Mouse (Mus musculus) heart, embryonic 15.5 days (tissue): Measurements from ENCODE around the gene Gnpda2. TPM values are rescaled to one million over a fixed set of nuclear protein-coding genes. Genes with fewer than 3 reads are reported as not detected.

Source experiments
- ATAC-seq: fragments of 200-750 bp; cut with Nextera tagmentation; replicated peaks from 2 replicates; pipeline ENCODE4 v1.8.0; 2017; ENCODE audit warnings: low read depth, moderate TSS enrichment; ENCODE audit not compliant: insufficient number of reproducible peaks, insufficient read depth, low FRiP score
- H3K27ac ChIP-seq: fragments of 300-500 bp; sonication (generic); 2 replicates; pipeline ENCODE4 v1.5.1; 2015; ENCODE audit warnings: mild to moderate bottlenecking, inconsistent platforms
- H3K27me3 ChIP-seq: fragments of 300-500 bp; sonication (generic); 2 replicates; pipeline ENCODE4 v1.6.1; 2015; ENCODE audit warnings: inconsistent platforms
- H3K36me3 ChIP-seq: fragments of 300-500 bp; sonication (generic); 2 replicates; pipeline ENCODE4 v1.6.1; 2015; ENCODE audit warnings: mild to moderate bottlenecking, inconsistent platforms
- H3K4me1 ChIP-seq: fragments of 300-500 bp; sonication (generic); replicated peaks from 2 replicates; pipeline ENCODE4 v1.6.1; 2015; ENCODE audit warnings: inconsistent platforms
- H3K4me2 ChIP-seq: fragments of 300-500 bp; sonication (generic); 2 replicates; pipeline ENCODE4 v1.6.1; 2015; ENCODE audit warnings: inconsistent platforms, mild to moderate bottlenecking, moderate library complexity
- H3K4me3 ChIP-seq: fragments of 300-500 bp; sonication (generic); 2 replicates; pipeline ENCODE4 v1.5.1; 2015; ENCODE audit warnings: mild to moderate bottlenecking, inconsistent platforms
- H3K9ac ChIP-seq: fragments of 300-500 bp; sonication (generic); 2 replicates; pipeline ENCODE4 v1.6.1; 2015; ENCODE audit warnings: mild to moderate bottlenecking, inconsistent platforms
- H3K9me3 ChIP-seq: fragments of 300-500 bp; sonication (generic); replicated peaks from 2 replicates; pipeline ENCODE4 v1.6.1; 2016; ENCODE audit warnings: inconsistent platforms
- WGBS: fragments of 180-500 bp; shearing (Covaris S2); methylation state at CpG from one replicate; pipeline ENCODE4 v1.1.7; 2015; ENCODE audit warnings: mixed read lengths; 5-methylcytosine and 5-hydroxymethylcytosine counted together
- polyA plus RNA-seq: library from polyadenylated mRNA; unstranded; fragments of >200 nt; fragmentation: Nextera tagmentation; extraction: Ambion mirVana; gene quantifications from 2 replicates; pipeline ENCODE4 v1.2.1, GENCODE M21; 2015

Gnpda2 gene
- 32.7 and 34.6 TPM in 2 replicates for polyA plus RNA-seq

DNA sequence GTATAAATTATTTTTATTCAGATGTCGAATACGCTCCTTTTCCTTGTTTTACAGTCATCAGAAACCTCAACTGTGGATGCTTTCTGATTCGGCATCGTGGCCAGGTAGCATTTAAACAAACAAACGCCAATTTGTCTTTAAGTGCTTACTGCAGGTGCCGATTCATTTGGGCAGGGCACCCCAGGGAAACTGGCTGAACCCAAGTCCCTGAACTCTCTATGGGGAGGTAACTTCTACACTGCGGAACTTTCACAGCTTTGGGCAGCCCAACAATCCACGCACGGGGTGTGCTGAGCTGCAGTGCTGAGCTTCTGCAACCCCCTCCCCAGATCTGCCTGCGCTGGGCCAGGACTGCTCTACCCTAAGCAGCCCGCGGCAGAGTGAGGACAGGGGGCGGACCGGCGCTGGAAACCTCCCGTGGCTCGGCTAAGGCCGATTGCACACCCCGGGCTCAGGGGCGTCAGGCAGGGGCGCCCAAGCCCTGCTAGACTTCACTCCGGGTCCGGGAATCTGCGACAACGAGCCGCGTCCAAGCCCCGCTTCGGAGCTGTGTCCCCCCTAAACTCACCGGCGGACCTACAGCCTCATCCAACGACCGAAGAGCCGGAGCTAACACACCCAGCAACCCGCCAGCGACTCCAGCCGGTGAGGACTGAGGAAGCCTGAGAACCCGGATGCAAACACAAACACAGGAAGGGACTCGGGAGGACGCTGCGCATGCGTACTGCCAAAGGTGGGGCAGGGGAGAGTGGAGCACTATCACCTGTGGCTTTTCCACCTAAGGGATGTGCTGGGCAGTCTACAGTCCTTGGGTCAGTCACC is at the start of gene Gnpda2:
TSS of gene Gnpda2 (minus strand) at position 701 of the 822 bp plus-strand sequence.
- Histone ChIP-seq H3K27me3 (no peaks in the 10 kb centered on the region), H3K27ac (peak within 1 kb of the TSS; percentile 73), H3K4me3 (peak within 1 kb of the TSS; percentile 71), H3K4me2 (peak within 1 kb of the TSS; percentile 76), H3K36me3 (peaks cover 7% of the 10 kb centered on the region; the same call in 1 of the 2 replicates), H3K9me3 (no peaks in the 10 kb centered on the region), H3K9ac (peak within 1 kb of the TSS; percentile 83), H3K4me1 (peaks cover 9% of the 10 kb centered on the region; the same call in 1 of the 2 replicates)
- WGBS: 3% methylated on average over 42 of the region's 42 CpGs
- ATAC-seq: peak; percentile 94

DNA sequence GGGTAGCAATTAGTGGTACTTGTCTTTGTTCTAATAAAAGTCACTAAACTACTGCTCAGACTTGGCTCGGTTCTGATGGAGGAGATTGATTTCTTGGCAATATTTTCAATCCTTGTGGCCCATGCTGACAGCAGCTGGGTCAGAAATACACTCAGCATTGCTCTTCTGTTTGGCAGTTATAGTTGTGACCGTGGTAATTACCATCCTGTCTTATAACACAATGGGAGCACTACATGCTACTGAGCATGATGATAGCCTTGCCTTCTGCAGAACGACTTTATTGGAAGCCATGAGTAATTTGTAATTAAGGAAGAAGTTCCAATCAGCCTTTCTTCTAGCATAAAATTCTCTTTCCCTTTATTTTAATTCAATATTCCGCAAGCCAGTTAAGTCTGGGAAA is 42.6 kb upstream of the Gnpda2 start:
- ATAC-seq: no peak
- Histone ChIP-seq H3K27me3 (no peaks in the 10 kb centered on the region), H3K36me3 (no peaks in the 10 kb centered on the region), H3K9ac (no peak overlapping the region), H3K4me2 (no peak overlapping the region), H3K9me3 (no peaks in the 10 kb centered on the region), H3K4me3 (no peak overlapping the region), H3K27ac (no peak overlapping the region), H3K4me1 (no peaks in the 10 kb centered on the region)
- whole genome bisulfite sequencing: 73% methylated on average over 4 of the region's 4 CpGs

DNA sequence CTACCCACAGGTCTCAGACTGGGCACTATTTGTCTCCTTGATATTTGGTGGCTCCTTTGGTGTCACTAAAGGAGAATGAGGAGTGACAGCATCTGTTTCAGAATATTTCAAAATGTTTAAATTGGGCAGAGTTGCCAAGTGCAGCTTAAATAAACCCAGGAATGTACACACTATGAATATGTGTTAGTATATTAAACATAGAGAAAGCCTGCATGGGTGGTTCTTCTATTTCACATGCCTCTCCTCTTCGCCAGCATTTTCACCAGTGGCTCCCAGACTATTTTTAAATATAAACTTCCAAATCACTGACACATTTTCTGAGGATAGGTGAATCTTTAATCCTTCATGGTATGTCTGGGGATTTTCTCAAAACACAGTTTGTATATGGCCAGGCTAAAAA is 28.8 kb upstream of the Gnpda2 start:
- no peak overlapping the region for H3K4me2 ChIP-seq
- 82% methylated on average over 1 of the region's 1 CpGs for WGBS
- H3K27me3 ChIP-seq: no peaks in the 10 kb centered on the region
- no peak overlapping the region for H3K9ac ChIP-seq
- H3K4me1 ChIP-seq: no peaks in the 10 kb centered on the region
- H3K36me3 ChIP-seq: no peaks in the 10 kb centered on the region
- H3K9me3 ChIP-seq: no peaks in the 10 kb centered on the region
- H3K27ac ChIP-seq: no peak overlapping the region
- no peak overlapping the region for H3K4me3 ChIP-seq
- ATAC-seq: no peak

DNA sequence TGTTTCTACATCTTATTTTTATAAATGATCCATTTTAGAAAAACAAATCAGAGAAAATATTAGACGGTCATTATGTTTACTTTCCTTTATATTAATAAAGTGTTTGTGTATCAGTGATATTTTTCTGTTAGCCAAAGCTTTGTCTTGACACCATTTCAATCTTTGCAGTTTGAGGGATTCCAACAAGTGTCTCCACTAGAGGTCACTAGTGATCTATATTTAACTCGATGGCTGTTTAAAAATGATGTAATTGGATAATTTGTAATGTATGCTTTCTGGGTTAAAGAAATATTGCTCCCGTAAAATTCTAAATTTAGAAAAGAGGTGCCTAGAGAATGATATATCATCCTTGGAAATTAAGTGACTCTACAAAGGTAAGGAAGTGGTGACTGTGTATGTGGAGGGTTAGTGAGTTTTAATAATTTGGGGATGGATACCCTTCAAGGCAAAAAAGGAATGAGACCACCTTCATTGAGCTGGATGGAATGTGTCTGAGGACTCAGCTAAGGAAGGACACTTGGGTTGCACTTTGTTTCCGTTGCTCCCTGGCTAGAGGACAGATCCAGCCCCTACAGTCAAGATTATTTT is 21.2 kb upstream of the Gnpda2 start:
- Histone ChIP-seq H3K36me3 (no peaks in the 10 kb centered on the region), H3K9ac (no peak overlapping the region), H3K27ac (no peak overlapping the region), H3K4me3 (no peak overlapping the region), H3K4me1 (no peaks in the 10 kb centered on the region), H3K4me2 (no peak overlapping the region), H3K27me3 (no peaks in the 10 kb centered on the region), H3K9me3 (no peaks in the 10 kb centered on the region)
- WGBS: 20% methylated on average over 4 of the region's 4 CpGs
- no peak for ATAC-seq

DNA sequence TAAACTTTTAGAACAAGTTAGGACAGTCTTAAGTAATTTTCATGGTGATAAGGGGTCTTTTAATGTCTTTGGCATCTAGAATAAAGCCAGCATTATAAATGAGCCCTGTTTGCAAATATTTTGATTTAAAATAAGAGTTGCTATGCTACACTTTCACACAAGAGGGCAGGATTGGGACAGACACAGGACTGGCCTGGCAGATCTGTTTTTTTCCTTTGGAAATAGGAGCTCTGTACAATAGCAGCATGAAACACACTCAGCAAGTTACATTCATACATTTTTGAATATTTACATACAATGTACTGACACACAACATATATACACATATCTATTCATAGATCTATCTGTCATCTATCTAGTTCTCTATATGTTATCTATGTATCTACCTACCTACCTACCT is 8.9 kb upstream of the Gnpda2 start:
- Histone ChIP-seq H3K4me3 (no peak overlapping the region), H3K4me1 (no peaks in the 10 kb centered on the region), H3K9me3 (no peaks in the 10 kb centered on the region), H3K9ac (no peak overlapping the region), H3K27ac (no peak overlapping the region), H3K27me3 (no peaks in the 10 kb centered on the region), H3K4me2 (no peak overlapping the region), H3K36me3 (no peaks in the 10 kb centered on the region)
- ATAC-seq: no peak

DNA sequence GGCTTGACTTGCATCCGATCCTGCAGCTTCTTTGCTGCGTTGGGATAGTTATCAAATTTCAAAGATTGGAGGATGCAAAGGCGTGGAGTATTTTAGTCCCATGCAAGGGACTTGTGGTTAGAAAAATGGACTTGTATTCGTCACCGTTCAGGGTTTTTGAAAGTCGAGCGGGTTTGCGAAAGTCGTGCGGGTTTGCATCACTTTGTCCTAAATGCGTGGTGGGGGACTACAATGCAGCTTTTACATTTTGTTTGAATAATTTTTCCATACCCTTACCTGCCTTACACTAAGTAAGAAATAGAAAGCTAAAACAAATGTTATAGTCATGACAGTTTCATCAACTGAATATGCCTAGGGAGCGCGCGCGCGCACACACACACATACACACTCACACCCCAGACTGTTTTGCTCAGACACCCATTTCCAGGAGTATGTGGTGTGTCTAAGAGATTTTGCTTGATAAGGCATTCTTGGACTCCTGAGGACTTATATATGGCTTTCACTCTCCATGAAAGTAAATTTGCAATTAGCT is 34.7 kb downstream of the Gnpda2 start:
- 8% methylated on average over 16 of the region's 16 CpGs for WGBS
- Histone ChIP-seq H3K4me3 (peak overlapping the region; percentile 97), H3K27me3 (no peaks in the 10 kb centered on the region), H3K27ac (peak overlapping the region; percentile 91), H3K36me3 (peaks cover 23% of the 10 kb centered on the region), H3K4me2 (peak overlapping the region; percentile 74), H3K4me1 (peaks cover 7% of the 10 kb centered on the region; the same call in 1 of the 2 replicates), H3K9me3 (no peaks in the 10 kb centered on the region), H3K9ac (peak overlapping the region; percentile 96)
- no peak for ATAC-seq

DNA sequence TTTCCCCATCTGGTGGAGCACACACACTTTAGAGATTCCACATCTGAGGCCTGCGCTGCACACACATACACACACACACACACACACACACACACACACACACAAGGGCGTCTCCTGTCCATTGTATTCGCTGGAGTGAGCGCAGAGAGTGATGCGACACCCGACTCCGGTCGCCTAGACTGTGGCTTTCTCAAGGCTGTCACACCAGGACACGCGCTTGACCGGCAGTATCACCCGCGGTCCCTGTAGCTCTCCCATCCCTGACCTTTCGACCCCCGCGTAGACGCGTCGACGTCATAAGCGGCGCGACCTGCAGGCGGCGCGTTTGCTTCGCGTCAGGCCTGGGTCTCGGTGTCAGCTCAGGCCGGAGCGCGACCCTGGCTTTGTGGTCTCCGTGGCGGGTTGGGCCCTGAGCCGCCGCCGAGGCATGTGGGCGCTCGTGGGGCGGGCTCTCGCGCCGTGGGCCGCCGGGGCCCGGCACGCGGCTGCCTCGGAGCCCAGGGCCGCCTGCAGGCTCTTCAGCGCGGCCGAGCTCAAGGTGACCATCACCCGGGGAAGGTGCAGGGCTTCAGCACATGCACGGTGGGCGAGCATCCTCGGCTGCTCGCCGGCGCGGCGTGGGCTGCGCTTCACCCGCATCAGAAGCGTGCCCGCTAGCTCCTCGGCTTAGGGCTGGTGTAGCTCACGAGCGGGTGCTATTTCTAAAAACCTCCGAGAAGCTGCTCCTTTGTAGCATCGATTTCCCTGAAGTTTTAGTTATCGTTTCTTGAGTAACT is 35.3 kb downstream of the Gnpda2 start, which contains the start of gene Guf1:
TSS of gene Guf1 (plus strand) at position 296 of the 776 bp plus-strand sequence.
- Histone ChIP-seq H3K27me3 (no peaks in the 10 kb centered on the region), H3K9me3 (no peaks in the 10 kb centered on the region), H3K27ac (peak within 1 kb of the TSS; percentile 91), H3K4me2 (peak within 1 kb of the TSS; percentile 74), H3K36me3 (peaks cover 20% of the 10 kb centered on the region), H3K4me3 (peak within 1 kb of the TSS; percentile 97), H3K9ac (peak within 1 kb of the TSS; percentile 96), H3K4me1 (peaks cover 7% of the 10 kb centered on the region; the same call in 1 of the 2 replicates)
- peak; percentile 91 for ATAC-seq
- WGBS: under 1% methylated on average over 72 of the region's 72 CpGs

DNA sequence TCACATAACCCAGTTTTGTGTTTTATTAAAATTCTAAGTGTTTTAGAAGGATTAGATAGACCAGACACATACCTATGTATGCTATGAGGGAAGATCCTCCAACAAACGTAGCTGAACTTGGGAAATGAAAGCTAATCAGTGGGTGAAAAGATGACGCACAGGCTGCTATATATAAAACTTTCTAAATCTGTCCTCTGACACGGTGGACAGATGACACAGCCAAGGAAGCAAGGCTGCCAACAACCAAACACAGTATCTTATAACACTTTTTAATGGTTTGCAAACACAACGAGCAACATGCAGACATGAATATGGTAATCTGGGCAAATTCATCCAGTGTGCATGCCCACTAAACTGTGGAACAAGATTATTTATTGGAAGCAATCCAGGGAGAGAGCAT is 49.7 kb downstream of the Gnpda2 start, which contains the start of gene Yipf7:
TSS of gene Yipf7 (minus strand) at position 160 of the 400 bp plus-strand sequence.
- 30% methylated on average over 4 of the region's 4 CpGs for WGBS
- no peaks in the 10 kb centered on the region for H3K9me3 ChIP-seq
- H3K4me3 ChIP-seq: 0 out of 2 replicates have a peak within 1 kb of the TSS, but pooled peaks have one; percentile 15
- peaks cover 6% of the 10 kb centered on the region; the same call in 1 of the 2 replicates for H3K4me1 ChIP-seq
- peak; percentile 55 for ATAC-seq
- no peaks in the 10 kb centered on the region for H3K36me3 ChIP-seq
- peak within 1 kb of the TSS; percentile 45 for H3K4me2 ChIP-seq
- H3K9ac ChIP-seq: no peak within 1 kb of the TSS
- peak within 1 kb of the TSS; percentile 79 for H3K27ac ChIP-seq
- H3K27me3 ChIP-seq: no peaks in the 10 kb centered on the region

DNA sequence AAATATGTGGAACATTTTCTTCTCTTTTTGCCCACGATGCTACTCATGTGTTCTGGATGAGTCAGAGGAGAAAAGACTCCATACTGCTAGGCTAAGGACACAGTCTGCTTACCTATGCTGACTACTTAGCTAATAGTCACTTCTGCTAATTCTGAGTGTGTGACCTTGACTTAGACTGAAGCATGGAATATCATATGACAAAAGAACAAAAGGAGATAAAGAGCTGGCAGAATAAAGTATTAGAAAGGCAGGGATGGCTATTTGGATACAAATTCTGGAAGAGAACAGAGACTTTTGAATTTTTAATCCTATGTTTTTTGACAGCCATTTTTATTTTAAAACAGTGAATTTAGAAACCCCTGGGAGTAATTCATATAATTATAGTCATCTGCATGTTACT is 50.5 kb downstream of the Gnpda2 start:
- no peak overlapping the region for H3K4me3 ChIP-seq
- no peak overlapping the region for H3K9ac ChIP-seq
- H3K9me3 ChIP-seq: no peaks in the 10 kb centered on the region
- no peak for ATAC-seq
- H3K27me3 ChIP-seq: no peaks in the 10 kb centered on the region
- H3K36me3 ChIP-seq: no peaks in the 10 kb centered on the region
- peak overlapping the region; percentile 29; the same call in 1 of the 2 replicates for H3K4me2 ChIP-seq
- 71% methylated on average over 1 of the region's 1 CpGs for WGBS
- H3K4me1 ChIP-seq: peaks cover 6% of the 10 kb centered on the region; the same call in 1 of the 2 replicates
- H3K27ac ChIP-seq: peak overlapping the region; percentile 42; the same call in 1 of the 2 replicates

DNA sequence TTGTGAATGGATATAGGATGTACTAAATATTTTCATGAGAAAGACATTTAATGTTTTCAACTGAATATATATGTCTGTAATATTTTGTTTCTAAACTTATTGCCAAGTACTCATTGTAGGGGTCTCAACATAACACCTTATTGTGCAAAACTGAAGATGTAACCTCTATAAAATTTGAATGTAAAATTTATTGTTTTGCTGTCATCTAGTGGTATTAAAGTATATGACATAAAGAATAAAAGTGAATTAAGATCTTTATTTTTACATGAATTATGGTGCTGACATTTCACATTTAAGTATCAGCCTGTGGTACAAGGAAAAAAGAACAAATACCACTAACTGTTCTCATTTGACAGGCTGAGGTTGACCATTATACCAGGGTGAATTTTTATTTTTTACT is 68.2 kb downstream of the Gnpda2 start:
- Histone ChIP-seq H3K9ac (no peak overlapping the region), H3K4me2 (no peak overlapping the region), H3K27ac (no peak overlapping the region), H3K9me3 (no peaks in the 10 kb centered on the region), H3K36me3 (no peaks in the 10 kb centered on the region), H3K4me1 (no peaks in the 10 kb centered on the region), H3K4me3 (no peak overlapping the region), H3K27me3 (no peaks in the 10 kb centered on the region)
- no peak for ATAC-seq
